Comparison of ENCODE assay signal across 27 mouse cellular contexts in genomic region chr5:107499891-107500535, GRCm38 (mm10). TPM values are rescaled to one million over a fixed set of nuclear protein-coding genes. Genes with fewer than 3 reads are reported as not detected.
A peak's percentile ranks its signal among the peaks of the same experiment; 100 is the strongest.
DNase-seq lines count a peak whose midpoint lies in the region; ATAC-seq lines count a peak whose summit lies in the region.
"Had no signal": no experiment of that assay in that cellular context is flagged by ENCODE, and none has a peak within 500 bp of the region (broad histone marks: within the 10 kb centered on the region; RNA-seq: fewer than 3 reads in every experiment).

No protein-coding gene starts in this region.

- peak overlapping the region; percentile 33 for H3K4me2 ChIP-seq in forebrain, embryonic 16.5 days (ENCODE audit: low read length)
- H3K4me2 ChIP-seq in forebrain, embryonic 13.5 days = no peak overlapping the region
- 0 out of 2 replicates have a peak overlapping the region, but pooled peaks have one; percentile 10 for H3K4me2 ChIP-seq in midbrain, embryonic 14.5 days (ENCODE audit: low read length)
- no peak overlapping the region for H3K4me2 ChIP-seq in midbrain, embryonic 13.5 days (replicated peaks)
- H3K4me2 ChIP-seq: embryonic facial prominence, embryonic 13.5 days; limb, embryonic 15.5 days; lung, embryonic 15.5 days; stomach, embryonic 15.5 days had no signal

- no peaks in the 10 kb centered on the region for H3K9me3 ChIP-seq in forebrain, embryonic 16.5 days (ENCODE audit: control insufficient read depth, low read length)
- no peaks in the 10 kb centered on the region for H3K9me3 ChIP-seq in forebrain, embryonic 13.5 days (replicated peaks)
- no peaks in the 10 kb centered on the region for H3K9me3 ChIP-seq in midbrain, embryonic 14.5 days (ENCODE audit: control insufficient read depth, low read length)
- no peaks in the 10 kb centered on the region for H3K9me3 ChIP-seq in midbrain, embryonic 13.5 days
- H3K9me3 ChIP-seq: embryonic facial prominence, embryonic 13.5 days; G1E; heart, embryonic 10.5 days; limb, embryonic 15.5 days; lung, embryonic 15.5 days; stomach, embryonic 15.5 days had no signal

- no peak overlapping the region for H3K9ac ChIP-seq in forebrain, embryonic 16.5 days (replicated peaks; ENCODE audit: low read depth, low read length)
- H3K9ac ChIP-seq in forebrain, embryonic 13.5 days = no peak overlapping the region
- H3K9ac ChIP-seq in midbrain, embryonic 14.5 days (replicated peaks; ENCODE audit: low read length) = no peak overlapping the region
- H3K9ac ChIP-seq in midbrain, embryonic 13.5 days (replicated peaks) = no peak overlapping the region
- H3K9ac ChIP-seq: embryonic facial prominence, embryonic 13.5 days; limb, embryonic 15.5 days; liver, embryonic 14.5 days; lung, embryonic 15.5 days; stomach, embryonic 15.5 days had no signal

- H3K4me3 ChIP-seq in forebrain, embryonic 16.5 days (replicated peaks; ENCODE audit: low read length) = no peak overlapping the region; the same call in 1 of the 2 replicates
- no peak overlapping the region for H3K4me3 ChIP-seq in forebrain, embryonic 13.5 days
- H3K4me3 ChIP-seq in midbrain, embryonic 14.5 days (replicated peaks; ENCODE audit: low read depth, low read length) = no peak overlapping the region
- no peak overlapping the region for H3K4me3 ChIP-seq in midbrain, embryonic 13.5 days (replicated peaks)
- H3K4me3 ChIP-seq: embryonic facial prominence, embryonic 13.5 days; erythroblast, embryonic 14.5 days; heart, embryonic 10.5 days; limb, embryonic 15.5 days; lung, embryonic 15.5 days; stomach, embryonic 15.5 days had no signal

- no peak for ATAC-seq in forebrain, embryonic 16.5 days
- no peak for ATAC-seq in forebrain, embryonic 13.5 days
- no peak for ATAC-seq in midbrain, embryonic 14.5 days (ENCODE audit: low FRiP score, low TSS enrichment)
- no peak for ATAC-seq in midbrain, embryonic 13.5 days
- ATAC-seq: hindbrain, embryonic 16.5 days; intestine, embryonic 16.5 days; midbrain, embryonic 16.5 days; Patski had no signal

- peaks cover 34% of the 10 kb centered on the region for H3K4me1 ChIP-seq in forebrain, embryonic 16.5 days (replicated peaks; ENCODE audit: control insufficient read depth, insufficient read depth, low read length)
- H3K4me1 ChIP-seq in forebrain, embryonic 13.5 days = peaks cover 41% of the 10 kb centered on the region
- peaks cover 13% of the 10 kb centered on the region; the same call in 1 of the 2 replicates for H3K4me1 ChIP-seq in midbrain, embryonic 14.5 days (ENCODE audit: control insufficient read depth, insufficient read depth, low read length)
- H3K4me1 ChIP-seq in midbrain, embryonic 13.5 days (replicated peaks) = peaks cover 34% of the 10 kb centered on the region
- H3K4me1 ChIP-seq: embryonic facial prominence, embryonic 13.5 days; heart, embryonic 10.5 days; limb, embryonic 15.5 days; lung, embryonic 15.5 days; stomach, embryonic 15.5 days had no signal

- peak overlapping the region; percentile 26; the same call in 1 of the 2 replicates for H3K27ac ChIP-seq in forebrain, embryonic 16.5 days (ENCODE audit: low read length)
- H3K27ac ChIP-seq in forebrain, embryonic 13.5 days = no peak overlapping the region
- H3K27ac ChIP-seq in midbrain, embryonic 14.5 days (replicated peaks; ENCODE audit: low read depth, low read length) = no peak overlapping the region
- H3K27ac ChIP-seq in midbrain, embryonic 13.5 days = no peak overlapping the region
- H3K27ac ChIP-seq: embryonic facial prominence, embryonic 13.5 days; heart, embryonic 10.5 days; limb, embryonic 15.5 days; liver, embryonic 14.5 days; lung, embryonic 15.5 days; stomach, embryonic 15.5 days had no signal

- DNase-seq in midbrain, embryonic 14.5 days = peak; percentile 2
- DNase-seq in cerebellum, adult 9-11 months = peak; percentile 80
- DNase-seq in urinary bladder, postnatal 4 days (ENCODE audit: low spot score in 2 of 2) = no peak
- no peak for DNase-seq in right cerebral cortex, postnatal 10 days (ENCODE audit: low spot score in 2 of 2)
- DNase-seq: B cell, adult 2 months; embryo, embryonic 11 days; kidney, adult 9 months; kidney, postnatal 25 days; lung, postnatal 4 days; right cerebral cortex, postnatal 4 days; thymus, postnatal 25 days had no signal

- peaks cover 6% of the 10 kb centered on the region for H3K36me3 ChIP-seq in forebrain, embryonic 16.5 days (ENCODE audit: control insufficient read depth, insufficient read depth)
- peaks cover 24% of the 10 kb centered on the region for H3K36me3 ChIP-seq in forebrain, embryonic 13.5 days (ENCODE audit: poor library complexity, severe bottlenecking)
- H3K36me3 ChIP-seq in midbrain, embryonic 14.5 days (ENCODE audit: control insufficient read depth, insufficient read depth, low read length) = peaks cover 19% of the 10 kb centered on the region
- peaks cover 16% of the 10 kb centered on the region for H3K36me3 ChIP-seq in midbrain, embryonic 13.5 days
- H3K36me3 ChIP-seq: limb, embryonic 15.5 days; lung, embryonic 15.5 days; stomach, embryonic 15.5 days had no signal

- no peaks in the 10 kb centered on the region for H3K27me3 ChIP-seq in forebrain, embryonic 16.5 days (replicated peaks; ENCODE audit: control insufficient read depth, insufficient read depth, low read length)
- no peaks in the 10 kb centered on the region for H3K27me3 ChIP-seq in forebrain, embryonic 13.5 days
- H3K27me3 ChIP-seq in midbrain, embryonic 14.5 days (ENCODE audit: control insufficient read depth, insufficient read depth, low read length) = no peaks in the 10 kb centered on the region
- H3K27me3 ChIP-seq in midbrain, embryonic 13.5 days = no peaks in the 10 kb centered on the region
- H3K27me3 ChIP-seq: CH12.LX; embryonic facial prominence, embryonic 13.5 days; limb, embryonic 15.5 days; lung, embryonic 15.5 days; Patski; stomach, embryonic 15.5 days had no signal

- 56% methylated on average over 5 of the region's 5 CpGs for WGBS in forebrain, embryonic 16.5 days
- 72% methylated on average over 5 of the region's 5 CpGs for WGBS in forebrain, embryonic 13.5 days
- 88% methylated on average over 5 of the region's 5 CpGs for WGBS in midbrain, embryonic 14.5 days
- 87% methylated on average over 5 of the region's 5 CpGs for whole genome bisulfite sequencing in midbrain, embryonic 13.5 days

RNA-seq across cellular contexts. Expression of gene Gm42669, which starts 7.4 kb away (rescaled TPM):
- polyA plus RNA-seq in forebrain, embryonic 16.5 days (2015; fragmentation: Nextera tagmentation; extraction: Ambion mirVana) = 0.32 and 0.68 TPM in 2 replicates
- polyA plus RNA-seq in forebrain, embryonic 13.5 days (2015; fragmentation: Nextera tagmentation; extraction: Ambion mirVana) = 0.57 and 0.71 TPM in 2 replicates
- 0.84 and 0.89 TPM in 2 replicates for polyA plus RNA-seq in midbrain, embryonic 14.5 days (2014; fragmentation: Nextera tagmentation; extraction: Ambion mirVana)
- polyA plus RNA-seq in midbrain, embryonic 13.5 days (2015; fragmentation: Nextera tagmentation; extraction: Ambion mirVana) = 0.30 and 0.39 TPM in 2 replicates

RNA-seq across cellular contexts. Expression of gene 1700028K03Rik, which starts 34.5 kb away (rescaled TPM):
- polyA plus RNA-seq in forebrain, embryonic 16.5 days (2015; fragmentation: Nextera tagmentation; extraction: Ambion mirVana) = 0.22 and 0.25 TPM in 2 replicates
- polyA plus RNA-seq in forebrain, embryonic 13.5 days (2015; fragmentation: Nextera tagmentation; extraction: Ambion mirVana) = 0.06 and 0.11 TPM in 2 replicates
- 0.17 and 0.28 TPM in 2 replicates for polyA plus RNA-seq in midbrain, embryonic 14.5 days (2014; fragmentation: Nextera tagmentation; extraction: Ambion mirVana)
- 0.30 and 0.45 TPM in 2 replicates for polyA plus RNA-seq in midbrain, embryonic 13.5 days (2015; fragmentation: Nextera tagmentation; extraction: Ambion mirVana)
- polyA plus RNA-seq: erythroblast, embryonic 14.5 days; G1E had no signal

Comparison
In these comparisons a context has a peak if more than half of its experiments do, and no peak if none do; other contexts are left out.
1. H3K4me2 ChIP-seq: peak in forebrain, embryonic 16.5 days (single experiment) and midbrain, embryonic 14.5 days (single experiment); none in forebrain, embryonic 13.5 days (single experiment) and midbrain, embryonic 13.5 days (single experiment).
2. DNase-seq: peak in midbrain, embryonic 14.5 days (single experiment) and cerebellum, adult 9-11 months (single experiment); none in urinary bladder, postnatal 4 days (0 of 2) and right cerebral cortex, postnatal 10 days (0 of 2).